Mouse (Mus musculus) midbrain, embryonic 14.5 days (tissue): ENCODE data around the gene Rnpepl1. TPM values are rescaled to one million over a fixed set of nuclear protein-coding genes. Genes with fewer than 3 reads are reported as not detected.

Experiments used
- ATAC-seq: fragments of 200-750 bp; cut with Nextera tagmentation; 2 replicates; pipeline ENCODE4 v1.8.0; 2017; ENCODE audit warnings: moderate number of reproducible peaks, moderate library complexity; ENCODE audit not compliant: low FRiP score, low TSS enrichment
- DNase-seq: peaks from one replicate; pipeline ENCODE4 v3.0.0-alpha.2; 2015
- H3K27ac ChIP-seq: fragments of 300-500 bp; sonication (generic); replicated peaks from 2 replicates; pipeline ENCODE4 v1.5.1; 2014; ENCODE audit warnings: mild to moderate bottlenecking, low read depth, low read length, moderate library complexity
- H3K27me3 ChIP-seq: fragments of 300-500 bp; sonication (generic); 2 replicates; pipeline ENCODE4 v1.6.1; 2014; ENCODE audit warnings: low read length, control low read depth, mixed read lengths; ENCODE audit not compliant: control insufficient read depth, insufficient read depth
- H3K36me3 ChIP-seq: fragments of 300-500 bp; sonication (generic); 2 replicates; pipeline ENCODE4 v1.6.1; 2014; ENCODE audit warnings: low read length, control low read depth; ENCODE audit not compliant: control insufficient read depth, insufficient read depth
- H3K4me1 ChIP-seq: fragments of 300-500 bp; sonication (generic); 2 replicates; pipeline ENCODE4 v1.6.1; 2014; ENCODE audit warnings: mild to moderate bottlenecking, antibody characterized with exemption, low read length, control low read depth; ENCODE audit not compliant: control insufficient read depth, insufficient read depth
- H3K4me2 ChIP-seq: fragments of 300-500 bp; sonication (generic); 2 replicates; pipeline ENCODE4 v1.6.1; 2014; ENCODE audit warnings: mild to moderate bottlenecking, low read length, moderate library complexity
- H3K4me3 ChIP-seq: fragments of 300-500 bp; sonication (generic); replicated peaks from 2 replicates; pipeline ENCODE4 v1.5.1; 2014; ENCODE audit warnings: low read depth, low read length
- H3K9ac ChIP-seq: fragments of 300-500 bp; sonication (generic); replicated peaks from 2 replicates; pipeline ENCODE4 v1.6.1; 2014; ENCODE audit warnings: mild to moderate bottlenecking, low read length, moderate library complexity
- H3K9me3 ChIP-seq: fragments of 300-500 bp; sonication (generic); 2 replicates; pipeline ENCODE4 v1.6.1; 2016; ENCODE audit warnings: low read length, control low read depth, mixed read lengths; ENCODE audit not compliant: control insufficient read depth
- WGBS: fragments of 180-500 bp; shearing (Covaris S2); extraction: QIAGEN DNeasy Blood & Tissue Kit; methylation state at CpG from one replicate; pipeline ENCODE4 v1.1.7; 2014; 5-methylcytosine and 5-hydroxymethylcytosine counted together
- polyA plus RNA-seq: library from polyadenylated mRNA; unstranded; fragments of >200 nt; fragmentation: Nextera tagmentation; extraction: Ambion mirVana; gene quantifications from 2 replicates; pipeline ENCODE4 v1.2.1, GENCODE M21; 2014

Gene Rnpepl1
- polyA plus RNA-seq, 1 experiment from 2014 or later: 26.8 TPM

DNA sequence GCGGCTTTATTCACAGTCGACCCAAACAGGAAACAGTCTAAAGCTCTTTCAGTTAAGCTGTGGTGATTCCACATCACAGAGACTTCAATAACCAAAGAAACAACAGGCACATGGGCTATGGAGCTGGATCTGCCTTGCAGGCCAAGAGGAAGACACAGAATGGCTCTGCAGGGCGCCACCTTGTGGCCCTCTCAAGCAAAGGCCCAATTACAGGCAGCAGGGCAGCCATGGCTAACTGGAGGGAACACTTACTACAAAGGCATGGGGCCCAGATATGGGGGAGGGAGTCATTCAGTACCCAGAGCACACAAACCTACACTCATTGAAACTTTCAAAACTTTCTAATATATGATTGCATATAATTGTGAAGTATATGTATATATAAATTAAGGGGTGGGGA is 15.5 kb upstream of the Rnpepl1 start:
- H3K4me3 ChIP-seq: no peak overlapping the region
- no peaks in the 10 kb centered on the region for H3K36me3 ChIP-seq
- ATAC-seq (peak; percentile 48; the same call in 1 of the 2 replicates), DNase-seq (peak; percentile 89)
- H3K9me3 ChIP-seq: no peaks in the 10 kb centered on the region
- H3K4me2 ChIP-seq: no peak overlapping the region
- H3K27me3 ChIP-seq: no peaks in the 10 kb centered on the region
- WGBS: 11% methylated on average over 3 of the region's 3 CpGs
- no peaks in the 10 kb centered on the region for H3K4me1 ChIP-seq
- no peak overlapping the region for H3K27ac ChIP-seq
- H3K9ac ChIP-seq: no peak overlapping the region

DNA sequence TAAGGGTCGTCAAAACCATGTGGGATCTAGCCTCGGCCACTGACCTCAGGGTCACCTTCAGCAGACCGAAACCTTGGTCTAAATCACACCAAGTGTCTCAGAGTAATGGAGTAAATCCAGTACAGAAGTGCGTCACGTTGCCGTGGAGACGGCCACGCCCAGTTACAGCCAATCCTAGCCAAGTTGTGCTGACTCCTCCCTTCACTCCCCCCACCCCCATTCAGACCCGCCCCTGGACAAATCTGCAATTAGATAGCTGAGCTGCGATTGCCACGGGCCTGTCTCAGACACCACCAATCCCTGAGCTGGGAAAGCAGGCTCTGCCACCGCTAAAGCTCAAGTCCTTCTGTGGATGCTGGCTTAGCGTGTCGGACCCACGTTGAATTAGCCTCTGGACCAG is 7.8 kb upstream of the Rnpepl1 start, which contains the start of gene Ankmy1:
TSS of gene Ankmy1 (minus strand) at position 121 of the 400 bp plus-strand sequence.
- H3K27me3 ChIP-seq: no peaks in the 10 kb centered on the region
- H3K36me3 ChIP-seq: no peaks in the 10 kb centered on the region
- H3K9me3 ChIP-seq: no peaks in the 10 kb centered on the region
- no peak within 1 kb of the TSS for H3K27ac ChIP-seq
- whole genome bisulfite sequencing: 1% methylated on average over 15 of the region's 15 CpGs
- H3K9ac ChIP-seq: no peak within 1 kb of the TSS
- H3K4me2 ChIP-seq: peak within 1 kb of the TSS; percentile 40
- ATAC-seq (no peak), DNase-seq (peak; percentile 76)
- H3K4me3 ChIP-seq: no peak within 1 kb of the TSS
- H3K4me1 ChIP-seq: peaks cover 11% of the 10 kb centered on the region; the same call in 1 of the 2 replicates

DNA sequence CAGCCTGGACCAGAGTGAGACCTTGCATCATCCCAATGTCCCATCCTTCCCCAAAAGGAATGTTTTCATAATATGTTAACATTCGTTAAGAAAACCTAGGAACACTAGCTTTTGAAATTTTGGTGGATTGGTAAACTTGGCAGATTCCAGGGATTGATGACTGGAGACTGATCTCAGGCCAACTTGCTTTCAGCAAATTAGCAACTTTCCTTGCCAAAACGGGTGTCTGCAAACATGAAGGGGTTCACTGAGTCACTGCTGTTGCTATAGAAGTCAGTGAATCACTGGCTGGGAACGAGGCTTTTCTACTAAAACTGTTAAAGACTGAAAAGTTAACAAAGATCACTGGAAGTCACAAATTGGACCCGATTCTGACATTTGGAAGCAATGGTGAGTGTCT is 7.0 kb upstream of the Rnpepl1 start:
- Histone ChIP-seq H3K36me3 (no peaks in the 10 kb centered on the region), H3K9me3 (no peaks in the 10 kb centered on the region), H3K4me3 (no peak overlapping the region), H3K4me2 (no peak overlapping the region), H3K27ac (no peak overlapping the region), H3K4me1 (peaks cover 15% of the 10 kb centered on the region; the same call in 1 of the 2 replicates), H3K9ac (no peak overlapping the region), H3K27me3 (0 out of 2 replicates have a peak, but pooled peaks cover under 1% of the 10 kb centered on the region)
- no peak for ATAC-seq
- no peak for DNase-seq
- WGBS: 75% methylated on average over 4 of the region's 4 CpGs

DNA sequence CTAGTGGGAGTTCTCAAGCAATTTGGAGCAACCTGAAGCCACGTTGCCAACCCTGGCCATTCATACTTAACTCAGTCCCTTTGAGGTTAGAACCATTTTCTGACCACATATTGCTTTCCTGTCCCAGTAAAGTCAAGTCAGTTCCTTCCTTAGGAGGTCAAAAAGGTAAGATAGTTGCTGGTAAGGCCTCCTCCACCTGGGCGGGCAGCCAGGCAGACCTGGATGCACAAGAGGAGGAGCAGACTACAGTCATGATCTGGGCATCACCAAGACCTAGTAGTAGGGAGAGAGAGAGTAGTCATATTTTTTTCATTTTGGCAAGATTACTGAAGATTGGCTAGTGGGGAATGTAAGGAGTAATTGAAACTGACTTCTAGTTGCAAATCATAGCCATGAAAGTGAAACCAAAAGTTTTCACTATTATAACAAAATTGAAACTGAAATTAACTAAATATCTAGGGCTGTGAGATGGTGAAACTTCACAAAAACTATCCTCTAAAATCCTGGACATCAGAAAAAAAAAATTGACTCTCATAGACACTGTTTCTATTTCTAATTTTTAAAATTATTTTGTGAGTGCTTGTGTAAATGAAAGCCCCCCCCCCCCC is 4.8 kb upstream of the Rnpepl1 start:
- Histone ChIP-seq H3K27me3 (0 out of 2 replicates have a peak, but pooled peaks cover 5% of the 10 kb centered on the region), H3K4me1 (peaks cover 26% of the 10 kb centered on the region), H3K4me2 (no peak overlapping the region), H3K36me3 (no peaks in the 10 kb centered on the region), H3K9ac (no peak overlapping the region), H3K9me3 (no peaks in the 10 kb centered on the region), H3K27ac (no peak overlapping the region), H3K4me3 (no peak overlapping the region)
- WGBS: 96% methylated on average over 2 of the region's 2 CpGs
- DNase-seq (no peak), ATAC-seq (no peak)

DNA sequence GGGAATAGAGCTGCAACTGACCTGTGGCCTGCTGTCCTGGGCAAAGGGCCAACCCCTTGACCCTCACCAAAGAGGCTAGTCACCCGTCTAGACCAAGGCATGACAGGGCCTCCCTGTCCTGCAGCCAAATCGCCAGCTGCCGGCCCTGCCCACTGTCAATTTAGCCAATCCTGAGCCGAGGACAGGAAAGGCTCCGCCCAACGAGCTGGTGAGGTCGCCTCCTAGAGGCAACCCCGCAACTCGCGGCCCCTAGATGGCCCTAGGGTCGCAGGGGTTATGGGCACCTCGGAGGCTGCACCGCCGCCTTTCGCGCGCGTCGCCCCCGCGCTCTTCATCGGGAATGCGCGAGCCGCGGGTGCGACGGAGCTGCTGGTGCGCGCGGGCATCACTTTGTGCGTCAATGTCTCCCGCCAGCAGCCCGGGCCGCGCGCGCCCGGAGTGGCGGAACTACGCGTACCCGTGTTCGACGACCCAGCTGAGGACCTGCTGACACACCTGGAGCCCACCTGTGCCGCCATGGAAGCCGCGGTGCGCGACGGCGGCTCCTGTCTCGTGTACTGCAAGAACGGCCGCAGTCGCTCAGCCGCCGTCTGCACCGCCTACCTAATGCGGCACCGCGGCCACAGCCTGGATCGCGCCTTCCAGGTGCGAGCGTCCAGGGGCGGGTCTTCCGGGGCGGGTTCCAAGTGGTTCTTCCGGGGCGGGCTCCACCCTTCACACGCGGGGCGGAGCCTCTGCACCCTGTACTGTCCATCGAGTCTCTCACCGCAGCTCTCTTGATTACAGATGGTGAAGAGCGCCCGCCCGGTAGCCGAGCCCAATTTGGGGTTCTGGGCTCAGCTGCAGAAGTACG is 3.6 kb upstream of the Rnpepl1 start, which contains the start of gene Dusp28:
TSS of gene Dusp28 (plus strand) at position 203 of the 853 bp plus-strand sequence.
- Histone ChIP-seq H3K36me3 (no peaks in the 10 kb centered on the region), H3K4me1 (peaks cover 33% of the 10 kb centered on the region), H3K9ac (peak within 1 kb of the TSS; percentile 68), H3K27ac (peak within 1 kb of the TSS; percentile 88), H3K4me3 (peak within 1 kb of the TSS; percentile 69), H3K4me2 (peak within 1 kb of the TSS; percentile 78), H3K27me3 (0 out of 2 replicates have a peak, but pooled peaks cover 5% of the 10 kb centered on the region), H3K9me3 (no peaks in the 10 kb centered on the region)
- under 1% methylated on average over 81 of the region's 81 CpGs for WGBS
- ATAC-seq (peak; percentile 90), DNase-seq (peak; percentile 94)

DNA sequence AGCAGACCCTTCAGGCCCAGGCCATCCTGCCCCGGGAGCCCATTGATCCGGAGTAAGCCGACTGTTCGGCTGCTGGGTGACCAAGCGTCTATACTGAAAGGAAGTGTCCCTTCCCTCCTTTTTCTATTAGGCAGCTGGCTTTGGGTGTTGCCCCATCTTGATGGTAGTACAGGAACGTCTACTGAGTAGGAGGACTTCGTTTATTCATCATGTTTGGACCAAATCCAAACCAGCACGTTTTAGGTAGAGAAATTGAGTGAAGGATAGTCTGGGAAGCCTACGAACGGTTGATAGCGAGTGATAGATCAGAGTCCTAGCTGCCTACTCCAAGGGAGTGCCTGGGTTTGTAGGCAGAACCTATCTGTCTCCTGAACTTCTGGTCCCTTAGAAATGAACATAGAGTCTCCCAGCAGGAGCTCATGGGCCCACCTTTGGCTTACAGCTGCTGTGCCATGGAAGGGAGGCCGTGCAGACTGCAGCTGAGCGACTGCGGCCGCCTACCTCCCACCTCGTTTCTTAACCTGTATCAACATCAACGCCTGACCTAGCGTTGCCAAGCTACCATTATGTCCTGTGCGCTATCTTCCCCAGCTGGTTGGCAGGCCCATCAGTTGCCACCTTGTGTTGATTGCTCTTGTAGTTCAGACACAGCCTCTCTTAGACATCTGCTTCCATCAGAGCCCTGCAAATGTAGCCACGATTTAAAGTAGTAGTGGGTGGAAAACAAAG is 2.8 kb upstream of the Rnpepl1 start:
- Histone ChIP-seq H3K4me2 (peak overlapping the region; percentile 78), H3K36me3 (no peaks in the 10 kb centered on the region), H3K27ac (peak overlapping the region; percentile 88), H3K4me1 (peaks cover 38% of the 10 kb centered on the region), H3K4me3 (peak overlapping the region; percentile 69), H3K9me3 (no peaks in the 10 kb centered on the region), H3K9ac (peak overlapping the region; percentile 68), H3K27me3 (0 out of 2 replicates have a peak, but pooled peaks cover 5% of the 10 kb centered on the region)
- ATAC-seq (no peak), DNase-seq (no peak)
- WGBS: 48% methylated on average over 20 of the region's 20 CpGs

DNA sequence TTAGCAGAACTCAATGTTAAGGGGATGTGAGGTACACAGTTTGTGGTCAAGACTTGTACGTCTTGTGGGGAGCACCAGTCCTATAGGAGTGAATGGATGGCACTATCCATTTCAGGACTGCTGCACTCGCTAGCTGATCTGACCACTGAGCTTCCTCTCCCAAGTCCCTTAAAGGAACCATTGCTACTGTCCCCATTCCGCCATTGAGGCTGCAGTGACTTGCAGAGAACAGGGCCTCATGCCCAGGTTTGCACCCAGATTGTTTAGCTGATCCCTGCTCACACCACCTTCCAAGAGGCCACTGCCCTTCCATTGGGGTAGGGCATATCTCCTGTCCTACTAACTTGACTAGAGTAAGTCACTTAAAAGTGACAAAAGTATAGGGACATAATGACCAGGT is 1.9 kb upstream of the Rnpepl1 start:
- no peak for ATAC-seq
- Histone ChIP-seq H3K4me2 (no peak overlapping the region), H3K27me3 (0 out of 2 replicates have a peak, but pooled peaks cover 5% of the 10 kb centered on the region), H3K9me3 (no peaks in the 10 kb centered on the region), H3K27ac (no peak overlapping the region), H3K4me1 (peaks cover 36% of the 10 kb centered on the region), H3K4me3 (no peak overlapping the region), H3K9ac (no peak overlapping the region), H3K36me3 (no peaks in the 10 kb centered on the region)
- 93% methylated on average over 3 of the region's 3 CpGs for WGBS
- no peak for DNase-seq

DNA sequence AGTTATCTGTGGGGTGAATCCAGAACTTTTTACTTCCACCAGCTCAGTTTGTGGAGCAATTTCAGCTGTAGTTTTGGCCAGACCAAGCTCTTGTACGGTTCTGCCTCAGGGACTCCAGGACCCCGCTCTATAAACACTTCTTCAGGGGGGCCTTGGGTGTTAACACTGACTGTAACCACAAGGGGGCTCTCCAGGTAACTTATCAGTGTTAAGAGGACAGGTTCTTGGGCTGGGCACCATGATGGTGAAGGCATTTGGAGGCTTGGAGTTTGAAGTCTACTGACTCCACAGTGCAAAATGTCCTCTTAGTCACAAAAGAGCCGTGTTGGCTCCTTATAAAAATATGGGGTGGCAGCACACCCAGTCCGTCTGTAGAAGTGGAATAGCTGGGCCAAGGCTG is 1.5 kb upstream of the Rnpepl1 start:
- ATAC-seq (no peak), DNase-seq (peak; percentile 68)
- Histone ChIP-seq H3K4me2 (no peak overlapping the region), H3K27me3 (0 out of 2 replicates have a peak, but pooled peaks cover 5% of the 10 kb centered on the region), H3K36me3 (peaks cover 3% of the 10 kb centered on the region; the same call in 1 of the 2 replicates), H3K4me3 (no peak overlapping the region), H3K9ac (no peak overlapping the region), H3K9me3 (no peaks in the 10 kb centered on the region), H3K27ac (no peak overlapping the region), H3K4me1 (peaks cover 36% of the 10 kb centered on the region)
- 67% methylated on average over 4 of the region's 4 CpGs for WGBS
